Mouse (Mus musculus): Measurements from ENCODE around the gene Il2. TPM values are rescaled to one million over a fixed set of nuclear protein-coding genes. Genes with fewer than 3 reads are reported as not detected.

Il2 gene
- total RNA-seq (2021) = not detected
- long read RNA-seq, experiment 1 = 0 reads
- long read RNA-seq, experiment 2 = 0 reads

DNA sequence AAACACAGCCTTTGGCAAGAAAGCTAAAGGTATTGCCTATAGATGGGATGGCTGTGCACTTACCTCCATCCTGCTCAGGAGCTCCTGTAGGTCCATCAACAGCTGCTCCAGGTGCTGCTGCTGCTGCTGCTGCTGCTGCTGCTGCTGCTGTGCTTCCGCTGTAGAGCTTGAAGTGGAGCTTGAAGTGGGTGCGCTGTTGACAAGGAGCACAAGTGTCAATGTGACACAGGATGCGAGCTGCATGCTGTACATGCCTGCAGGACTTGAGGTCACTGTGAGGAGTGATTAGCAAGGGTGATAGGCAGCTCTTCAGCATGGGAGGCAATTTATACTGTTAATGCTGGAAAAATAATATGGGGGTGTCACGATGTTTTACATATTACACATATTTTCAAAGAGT is at the start of gene Il2:
Gene Il2 (minus strand): TSS at position 305 of the 400 bp plus-strand sequence.
- DNase-seq = no peak

DNA sequence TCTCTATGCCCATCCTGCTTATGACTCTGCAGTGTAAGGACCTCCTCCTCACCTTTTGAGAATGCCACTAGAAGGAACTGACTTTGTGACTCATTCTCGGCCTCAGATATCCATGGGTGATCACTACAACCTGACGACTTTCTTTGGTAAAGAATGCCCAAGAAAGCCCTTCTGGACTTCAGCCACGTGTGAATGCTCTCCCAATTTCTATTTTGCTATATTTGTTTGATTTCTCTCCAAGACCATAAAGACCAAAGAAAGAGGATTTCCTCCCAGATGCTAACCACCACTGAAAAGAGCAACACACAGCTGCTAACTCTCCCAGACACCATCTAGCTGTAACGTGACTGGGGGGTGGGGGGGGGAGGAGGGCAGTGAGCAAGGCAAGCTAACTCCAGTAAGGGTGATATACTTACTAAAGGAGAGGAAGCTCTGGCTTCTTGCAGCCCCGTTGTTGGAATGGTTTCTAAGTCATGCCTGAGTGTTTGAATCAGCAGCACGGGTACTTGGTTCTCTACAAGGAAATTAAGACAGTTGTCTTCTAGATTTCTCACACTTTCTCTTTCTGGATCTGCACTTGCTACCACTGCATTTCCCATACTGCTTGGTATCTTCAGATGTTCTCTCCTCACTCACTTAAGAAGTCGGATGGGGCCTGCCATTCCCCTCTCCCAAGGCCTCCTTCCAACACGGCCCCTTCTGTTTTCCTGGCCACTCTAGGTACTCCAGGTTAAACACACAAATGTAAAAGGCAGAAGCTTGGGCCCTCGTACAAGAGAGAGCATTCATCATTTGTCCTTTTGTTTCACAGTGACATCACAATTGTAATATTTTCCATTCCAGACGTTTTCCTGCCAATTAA is 49.2 kb upstream of the Il2 start:
- no peak for DNase-seq

DNA sequence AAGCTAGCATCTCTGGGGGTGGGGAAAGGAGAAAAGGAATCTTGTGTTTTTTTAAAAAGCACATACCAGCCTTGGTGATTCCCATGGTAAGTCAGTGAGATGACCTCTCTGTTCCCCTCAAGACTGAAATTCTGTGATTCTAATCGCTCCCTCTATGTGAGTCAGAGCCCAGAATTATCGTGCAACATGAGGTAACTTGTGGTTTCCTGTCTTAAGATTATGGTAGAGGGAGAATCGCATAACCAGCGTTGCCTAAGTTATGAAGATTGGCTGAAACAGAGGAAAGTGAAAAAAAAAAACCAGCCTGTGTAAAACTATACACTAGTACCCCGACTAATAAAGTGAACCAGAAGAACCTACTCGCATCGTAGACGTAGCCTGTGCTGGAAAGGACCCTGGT is 47.5 kb upstream of the Il2 start:
- no peak for DNase-seq

DNA sequence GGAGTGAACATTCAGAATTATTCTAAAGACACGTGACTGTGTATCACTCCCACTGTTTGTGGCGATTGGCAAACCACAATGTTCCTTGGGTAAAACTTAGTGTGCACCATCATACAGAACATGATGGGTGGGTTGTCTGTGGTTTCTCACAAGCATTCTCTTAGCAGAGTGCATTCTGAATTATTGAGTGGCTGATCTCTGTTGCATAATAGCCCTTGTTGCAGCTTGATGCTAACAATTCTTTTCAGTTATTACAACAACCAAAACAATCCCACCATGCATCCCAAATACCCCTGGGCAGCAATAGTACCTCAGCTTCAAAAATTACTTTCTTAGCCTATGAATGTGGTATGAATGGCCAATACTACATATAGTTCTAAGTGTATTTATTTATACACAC is 43.5 kb upstream of the Il2 start:
- no peak for DNase-seq

DNA sequence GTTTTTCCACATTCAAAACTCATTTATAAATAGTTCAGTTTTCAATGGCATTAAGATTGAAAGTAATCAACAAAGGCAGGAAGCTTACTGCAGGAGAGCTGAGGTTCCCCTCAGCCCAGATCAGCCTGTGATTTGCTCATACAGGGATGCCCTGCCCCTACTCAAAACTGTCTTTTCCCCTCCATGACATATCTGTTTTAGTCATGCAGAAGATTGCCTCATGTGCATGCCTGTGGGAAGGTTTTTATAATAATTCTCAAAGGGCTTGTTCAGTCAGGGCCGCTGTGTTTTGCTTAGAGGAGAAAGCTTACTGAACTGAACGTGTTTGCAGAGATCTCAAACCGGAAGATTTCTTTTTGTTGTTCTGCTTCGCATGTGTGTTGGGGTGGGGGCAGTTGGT is 35.3 kb upstream of the Il2 start:
- no peak for DNase-seq

DNA sequence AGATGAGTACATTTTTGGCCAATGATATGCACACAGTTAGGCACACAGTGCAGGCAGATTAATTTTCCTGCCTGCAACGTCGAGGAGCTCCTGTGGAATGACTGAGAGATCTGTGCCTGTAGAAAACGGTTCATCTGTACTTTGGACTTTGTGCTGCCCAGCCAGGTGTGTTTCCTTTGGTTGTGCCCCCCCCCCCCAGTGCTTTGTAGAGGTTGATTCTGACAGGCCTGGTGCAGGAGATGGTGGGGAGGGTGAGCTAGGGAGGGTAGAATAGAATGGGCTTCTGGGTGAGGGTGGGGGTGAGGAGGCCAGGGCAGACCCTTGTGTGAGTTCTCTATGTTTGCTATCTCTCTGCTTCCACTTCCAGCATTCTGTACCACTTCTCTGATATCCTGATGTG is 32.5 kb upstream of the Il2 start:
- DNase-seq = no peak

DNA sequence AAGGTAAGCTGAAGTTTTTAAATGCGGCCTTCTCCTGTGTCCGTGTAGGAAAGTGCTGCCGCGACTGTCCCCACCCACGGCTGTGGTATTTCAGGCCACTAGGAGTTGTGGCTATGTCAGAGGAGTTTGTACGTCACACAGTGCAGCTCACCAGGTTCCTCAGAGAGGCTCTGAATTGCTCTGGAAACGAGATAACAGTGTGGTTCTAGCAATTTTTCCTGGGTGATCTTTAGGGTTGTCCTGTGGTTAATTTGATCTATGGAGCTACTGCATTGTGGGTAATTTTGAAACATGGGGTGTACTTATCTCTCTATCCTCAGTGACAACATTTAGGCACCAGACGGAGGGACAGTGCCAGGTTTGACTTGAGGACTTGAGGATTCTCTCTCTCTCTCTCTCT is 31.3 kb upstream of the Il2 start:
- DNase-seq = no peak

DNA sequence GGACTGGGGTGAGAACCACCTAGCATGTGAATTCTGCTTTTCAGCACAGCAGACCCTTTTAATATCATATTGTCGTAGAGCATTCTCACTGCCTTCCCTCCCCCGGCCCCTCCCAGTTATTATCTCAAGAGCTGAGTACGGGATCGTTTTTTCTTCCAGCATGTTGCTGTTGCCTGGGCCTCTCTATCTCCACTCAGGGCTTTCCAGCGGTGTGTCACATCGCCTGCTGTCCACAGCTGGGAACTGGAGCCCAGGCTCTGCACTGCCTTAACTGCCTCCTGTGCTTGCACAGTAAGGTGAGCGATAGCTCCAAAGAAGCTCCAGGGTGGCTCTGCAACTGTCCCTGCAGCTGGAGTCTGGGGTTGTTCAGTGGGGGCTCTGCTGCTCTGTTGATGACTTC is 28.6 kb upstream of the Il2 start:
- no peak for DNase-seq

DNA sequence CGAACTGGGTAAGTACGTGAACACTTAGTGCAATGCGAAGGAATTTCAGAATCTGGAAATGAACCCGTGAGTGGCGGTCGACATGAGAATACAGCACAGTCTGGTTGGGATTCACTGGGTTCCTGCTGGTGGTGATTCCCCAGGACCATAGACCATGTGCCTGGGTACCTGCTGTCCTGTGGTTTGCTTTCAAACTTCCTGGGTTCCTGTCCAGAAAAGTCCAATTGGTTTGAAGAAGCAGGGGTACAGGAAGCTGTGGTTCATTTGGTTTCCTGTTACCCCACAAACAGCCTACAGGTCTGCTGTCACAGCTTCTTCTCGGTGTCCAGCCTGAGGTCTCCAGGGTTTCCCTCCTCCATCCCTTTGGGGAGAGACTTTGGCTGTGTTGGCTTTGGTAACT is 27.2 kb upstream of the Il2 start:
- no peak for DNase-seq

DNA sequence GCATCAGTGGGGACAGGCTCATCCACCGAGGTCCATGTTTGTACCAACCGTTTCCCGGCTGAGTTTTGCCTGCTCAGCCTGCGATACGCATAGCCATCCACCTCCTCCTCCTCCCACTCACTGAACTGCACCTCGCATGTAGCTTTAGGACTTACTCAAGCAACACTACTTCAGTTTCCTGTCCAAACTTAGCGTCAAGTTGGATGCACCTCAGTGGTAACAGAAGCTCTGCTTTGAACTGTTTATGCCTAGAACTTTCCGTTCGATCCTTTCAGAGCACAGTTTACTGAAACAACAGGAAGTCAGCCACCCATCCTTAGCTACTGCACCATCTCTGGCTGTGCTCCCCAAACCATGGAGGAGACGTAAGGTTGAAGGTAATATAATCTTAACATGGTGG is 26.5 kb upstream of the Il2 start:
- DNase-seq = no peak

DNA sequence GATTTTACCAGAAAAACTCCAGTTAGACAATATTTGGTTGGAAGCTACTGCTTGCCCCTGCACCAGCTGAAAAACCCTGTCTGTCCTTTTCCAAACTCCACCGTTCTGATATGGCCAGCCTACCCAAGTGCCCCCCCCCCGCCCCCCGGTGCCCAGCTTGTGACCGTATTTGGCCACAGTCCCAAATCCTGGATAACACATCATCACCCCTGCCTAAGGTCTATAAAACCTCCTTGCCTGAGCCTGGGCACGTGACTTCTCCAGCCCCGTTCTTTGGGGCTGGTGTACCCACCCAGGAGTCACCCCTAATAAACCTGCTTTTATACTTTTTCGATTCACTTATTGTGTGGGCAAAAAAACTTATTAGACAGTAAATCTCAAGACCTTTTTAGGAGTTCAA is 21.1 kb upstream of the Il2 start:
- no peak for DNase-seq

DNA sequence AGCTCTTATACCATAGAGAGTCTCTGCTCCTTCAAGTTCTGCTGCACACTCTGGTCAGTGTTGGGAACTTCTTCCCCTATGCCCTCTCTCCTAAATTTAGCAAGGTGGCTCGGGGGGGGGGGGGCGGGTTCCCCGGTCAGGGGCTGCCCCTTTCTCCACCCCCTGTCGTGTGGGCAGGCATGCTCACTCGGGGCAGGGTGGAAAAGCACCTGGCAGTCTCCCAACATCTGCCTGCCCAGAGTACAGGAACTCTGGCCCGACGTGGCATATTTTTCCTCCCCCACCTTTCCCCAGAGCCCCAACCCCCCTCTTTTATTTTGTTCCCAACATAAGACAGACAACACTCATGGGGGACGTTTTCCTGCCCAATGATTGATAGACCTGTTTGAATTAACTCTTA is 20.6 kb upstream of the Il2 start:
- DNase-seq = peak in 1 of 2 experiments; percentile 32

DNA sequence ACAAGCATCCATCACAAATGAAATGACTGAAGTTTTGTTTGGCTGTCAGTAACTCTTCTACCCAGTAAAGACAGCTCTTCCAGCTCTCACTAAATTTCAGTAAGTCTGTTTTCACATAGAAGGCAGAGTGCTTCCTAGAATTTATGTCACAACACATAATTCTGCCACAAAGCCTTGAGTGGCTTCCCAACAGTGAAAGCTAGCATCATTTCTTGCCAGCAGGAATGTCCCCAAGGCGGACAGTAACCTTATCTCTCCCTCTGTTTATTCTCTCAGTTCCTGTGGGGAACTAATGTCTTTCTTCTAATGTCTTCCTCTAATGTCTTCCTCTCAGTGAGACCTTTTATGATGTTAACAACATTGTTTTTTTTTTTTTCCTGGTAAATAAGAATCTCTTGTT is 19.2 kb upstream of the Il2 start:
- DNase-seq = no peak

DNA sequence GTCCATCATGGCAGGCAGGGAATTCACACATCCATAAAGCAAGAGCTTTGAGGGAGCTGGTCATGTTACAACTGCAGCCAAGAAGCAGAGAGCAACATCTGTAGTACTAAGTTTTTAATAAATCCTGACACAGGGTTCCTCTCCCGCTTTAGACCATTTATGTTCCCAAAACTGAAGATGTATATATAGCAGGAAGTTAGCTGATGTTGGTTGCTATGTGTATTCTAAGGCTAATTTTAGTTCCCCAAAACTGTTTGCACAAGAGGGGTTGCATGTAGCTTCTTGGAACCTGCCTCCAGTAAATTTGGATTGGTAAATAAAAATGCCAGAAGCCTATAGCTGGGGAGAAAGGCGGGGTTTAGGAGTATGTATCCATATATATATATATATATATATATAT is 16.1 kb upstream of the Il2 start:
- DNase-seq = no peak

DNA sequence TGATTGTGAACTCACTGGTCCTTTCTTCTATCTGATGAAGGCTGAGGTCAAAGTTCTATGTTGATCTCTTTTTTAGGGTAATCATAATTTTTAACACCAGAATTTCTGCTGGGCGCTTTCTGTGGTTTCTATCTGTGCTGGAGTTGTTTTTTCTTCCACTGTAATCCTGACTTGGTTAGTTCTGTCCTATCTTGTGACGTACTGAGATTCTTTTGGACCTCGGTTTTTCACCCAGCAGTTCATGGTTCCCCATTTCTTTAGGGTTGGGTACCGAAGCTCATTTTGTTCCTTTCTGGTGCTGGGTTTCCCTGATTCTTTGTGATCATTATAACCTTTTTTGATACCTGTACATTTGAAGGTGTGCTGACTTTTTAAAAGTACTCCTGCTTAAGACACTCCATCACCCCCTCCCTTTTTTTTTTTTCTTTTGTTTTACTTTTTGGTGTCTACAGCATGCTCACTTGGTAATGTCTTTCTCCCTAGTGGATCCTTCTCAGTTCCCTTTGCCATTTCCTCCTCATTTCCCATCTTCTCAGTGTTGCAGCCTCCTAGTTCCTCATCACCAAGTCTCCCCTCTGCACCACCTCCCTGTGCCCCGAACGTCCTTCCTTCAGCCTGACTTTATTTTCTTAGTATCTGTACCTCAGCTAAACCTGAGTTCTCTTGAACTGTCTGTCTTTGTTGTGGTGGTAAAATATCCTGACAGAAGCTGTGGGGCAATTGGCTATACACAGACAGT is 14.6 kb upstream of the Il2 start:
- DNase-seq = no peak

DNA sequence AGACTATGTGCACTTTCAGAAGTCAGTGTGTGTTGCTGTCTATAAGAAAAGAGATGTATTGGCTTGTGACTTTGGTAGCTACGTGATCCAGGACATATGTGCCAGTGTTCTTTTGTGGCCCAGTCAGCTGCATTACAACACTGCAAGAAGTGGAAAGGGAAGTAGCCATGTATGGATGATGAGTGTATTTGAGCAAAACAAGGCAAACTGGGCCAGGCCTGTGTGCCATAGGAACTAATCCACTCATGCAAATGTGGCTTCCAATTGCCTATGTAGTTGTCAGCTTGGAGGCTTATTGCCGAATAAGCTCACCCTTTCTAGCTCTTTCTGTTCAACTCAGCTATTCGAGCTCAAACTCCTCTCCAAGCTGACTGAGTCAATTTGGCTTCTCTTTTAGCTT is 13.4 kb upstream of the Il2 start:
- no peak for DNase-seq

DNA sequence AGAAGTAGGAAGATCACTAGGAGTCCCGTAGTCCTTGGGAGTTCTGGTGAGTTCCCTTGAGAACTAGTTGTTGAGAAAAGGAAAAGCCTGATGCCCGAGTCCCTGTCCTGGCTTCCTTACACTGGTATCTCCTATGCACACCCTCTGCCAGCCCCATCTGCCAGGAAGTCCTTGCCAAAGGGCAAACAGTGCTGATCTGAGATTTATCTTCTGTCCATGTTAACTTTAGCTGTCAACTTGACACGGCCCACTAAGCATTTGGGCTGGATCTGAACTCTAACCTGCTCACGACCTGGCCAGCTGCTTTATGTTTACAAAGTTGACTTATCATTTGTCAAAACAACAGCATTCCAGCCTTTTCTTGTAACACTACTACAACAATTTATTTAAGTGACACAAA is 11.5 kb upstream of the Il2 start:
- no peak for DNase-seq

DNA sequence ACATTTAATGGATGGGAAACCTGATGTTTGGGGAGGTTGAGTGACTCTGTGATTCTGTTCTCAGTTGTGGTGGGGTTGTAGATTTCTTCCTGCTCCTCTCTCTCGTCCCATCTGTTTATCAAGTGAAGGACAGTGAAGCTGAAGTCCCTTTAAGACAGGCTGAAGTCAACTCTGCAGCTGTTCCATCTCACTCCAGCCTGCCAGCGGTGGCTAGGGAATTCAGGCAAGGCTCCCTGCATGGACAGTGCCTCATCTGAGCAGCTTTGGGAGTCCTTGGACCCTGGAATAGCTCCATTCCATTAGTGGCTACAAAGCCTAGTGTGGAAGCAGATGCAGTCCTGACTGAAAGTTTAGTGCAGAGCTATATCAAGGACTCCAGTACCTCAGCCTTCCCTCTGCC is 3.3 kb upstream of the Il2 start:
- DNase-seq = no peak

DNA sequence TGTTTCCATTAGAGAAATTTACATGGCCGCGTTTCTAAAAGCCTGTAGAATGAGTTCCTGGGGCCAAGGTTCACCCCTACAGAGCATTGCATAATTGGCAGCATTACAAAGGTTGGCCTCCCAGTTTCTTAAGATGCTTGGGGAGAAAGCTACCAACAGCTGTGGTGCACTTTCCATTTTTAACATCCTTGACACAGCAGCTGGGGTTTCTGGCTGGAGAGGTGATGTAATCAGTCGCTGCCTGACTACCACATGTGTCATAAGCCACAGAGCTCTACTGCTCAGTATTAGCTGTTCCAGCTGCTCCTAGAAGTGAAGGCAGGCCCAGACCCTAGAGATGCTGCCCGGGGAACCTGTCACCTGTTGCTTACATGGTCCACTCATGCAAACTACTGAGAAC is 2.5 kb upstream of the Il2 start:
- DNase-seq = peak; percentile 12 to 19

DNA sequence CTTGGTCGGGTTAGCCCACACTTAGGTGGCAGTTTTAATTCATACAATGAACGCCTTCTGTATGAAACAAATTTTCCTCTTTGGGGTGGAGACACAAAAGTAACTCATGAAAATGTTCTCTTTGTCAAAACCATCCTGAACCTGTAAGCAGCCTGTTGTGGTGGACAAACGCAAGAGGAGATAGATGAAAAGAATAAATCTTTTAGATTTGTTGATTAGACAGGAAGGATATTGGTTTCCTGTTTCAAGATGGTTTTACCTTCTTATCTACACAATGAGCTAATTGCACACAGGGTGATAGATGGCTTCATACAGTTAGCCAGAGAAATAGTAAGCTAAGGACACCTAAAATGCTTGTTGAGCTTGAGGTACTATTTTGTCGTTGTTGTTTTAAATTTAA is 403 bp upstream of the Il2 start:
- DNase-seq = no peak

DNA sequence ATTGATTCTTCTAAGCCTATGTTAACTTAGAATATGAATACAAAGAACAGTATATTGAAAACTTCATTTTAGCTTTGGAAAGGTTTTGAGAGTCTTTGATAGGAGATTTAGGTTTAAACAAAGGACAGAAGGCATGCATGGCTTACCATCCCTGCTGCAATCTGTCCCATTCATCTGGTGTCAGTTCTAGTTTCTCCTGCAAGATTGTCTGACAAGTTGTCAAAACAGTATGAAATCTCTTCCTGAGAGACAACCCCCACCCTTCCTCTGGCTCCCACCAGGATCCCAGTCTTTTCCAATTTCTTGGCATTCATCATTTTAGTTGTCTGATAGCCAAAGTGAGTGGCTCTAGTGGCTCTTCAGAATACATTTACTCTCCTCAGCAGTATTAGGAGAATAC is 35.0 kb downstream of the Il2 start:
- DNase-seq = no peak

DNA sequence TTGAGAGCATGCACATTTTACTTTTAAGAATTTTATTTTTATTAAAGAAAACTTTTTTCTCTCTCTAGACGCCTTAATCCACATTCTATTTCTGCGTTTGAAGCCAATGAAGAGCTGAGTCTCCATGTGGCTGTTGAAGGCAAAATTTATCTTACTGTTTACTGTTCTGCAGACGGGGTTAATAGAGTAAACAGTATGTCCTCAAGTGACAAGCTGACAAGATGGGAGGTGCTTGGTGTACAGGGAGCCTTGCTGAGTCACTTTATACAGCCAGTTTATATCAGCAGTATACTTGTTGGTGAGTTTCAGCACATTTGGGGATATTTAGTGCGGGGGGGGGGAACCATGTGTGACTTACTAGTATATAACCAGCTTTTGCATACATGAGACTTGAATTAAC is 40.9 kb downstream of the Il2 start:
- no peak for DNase-seq

DNA sequence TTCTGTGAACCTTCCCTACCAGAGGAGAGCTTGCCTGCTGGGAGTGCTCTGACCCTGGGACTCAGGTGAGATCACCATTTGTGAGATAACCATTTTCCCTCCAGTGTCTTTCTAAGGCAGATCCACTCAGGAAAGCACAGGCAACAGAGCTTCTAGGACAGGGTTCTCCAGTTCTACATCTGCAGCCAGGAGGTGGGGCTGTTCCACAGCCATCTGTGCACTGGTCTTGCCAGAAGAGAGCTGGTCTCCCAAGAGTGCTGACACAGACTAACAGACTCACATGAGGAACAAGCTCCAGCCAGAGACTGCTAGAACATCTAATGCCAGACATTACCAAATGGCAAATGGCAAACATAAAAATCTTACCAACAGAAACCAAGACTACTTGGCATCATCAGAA is 52.5 kb downstream of the Il2 start:
- peak; percentile 23 to 30 for DNase-seq

All from adrenal gland, postnatal 36 days (tissue).